In genomic region chr15:79208211-79208610, GRCm38 (mm10) we compare ENCODE assay signal across 1 mouse cellular context.
TF ChIP-seq lines count a peak whose summit lies in the region.

No protein-coding gene starts in this region.

TF ChIP-seq in myocyte, 11 proteins besides CTCF, POLR2A, EP300 and RAD21 (continued from another document):
- TF ChIP-seq POLR2AphosphoS2 (IDR thresholded peaks at IDR 0.05; ENCODE audit: insufficient read length, low read depth): no peak
- TF ChIP-seq MAX (IDR thresholded peaks at IDR 0.05; ENCODE audit: low read depth): no peak
TF ChIP-seq in myocyte: peak in this region for 3.
